Mouse (Mus musculus): Measurements from ENCODE around the gene Atp5s. TPM values are rescaled to one million over a fixed set of nuclear protein-coding genes. Genes with fewer than 3 reads are reported as not detected.

Gene Atp5s
- polyA plus RNA-seq, 1 experiment: 17.4 TPM

GRCm38 (mm10) chr12:69693471-69693870, 31.3 kb upstream of the Atp5s start:
- TF ChIP-seq CTCF (IDR thresholded peaks at IDR 0.05; ENCODE audit: borderline replicate concordance, extremely low read depth, insufficient read depth, insufficient read length) (no peak), POLR2A (IDR thresholded peaks at IDR 0.05; ENCODE audit: borderline replicate concordance, extremely low read depth, insufficient read depth, insufficient read length, poor library complexity, severe bottlenecking) (no peak)
- no peak for DNase-seq (ENCODE audit: low read depth)

GRCm38 (mm10) chr12:69696746-69697145, 28.0 kb upstream of the Atp5s start:
- peak; percentile 67 for DNase-seq (ENCODE audit: low read depth)
- no peak for TF ChIP-seq POLR2A (IDR thresholded peaks at IDR 0.05; ENCODE audit: borderline replicate concordance, extremely low read depth, insufficient read depth, insufficient read length, poor library complexity, severe bottlenecking)
- peak; percentile 20; the same call in 1 of the 2 replicates for TF ChIP-seq CTCF (IDR thresholded peaks at IDR 0.05; ENCODE audit: borderline replicate concordance, extremely low read depth, insufficient read depth, insufficient read length)

GRCm38 (mm10) chr12:69698352-69698751, 26.4 kb upstream of the Atp5s start:
- TF ChIP-seq CTCF (IDR thresholded peaks at IDR 0.05; ENCODE audit: borderline replicate concordance, extremely low read depth, insufficient read depth, insufficient read length) (no peak), POLR2A (IDR thresholded peaks at IDR 0.05; ENCODE audit: borderline replicate concordance, extremely low read depth, insufficient read depth, insufficient read length, poor library complexity, severe bottlenecking) (no peak)
- no peak for DNase-seq (ENCODE audit: low read depth)

GRCm38 (mm10) chr12:69704799-69705458, 19.8 kb upstream of the Atp5s start:
- DNase-seq (ENCODE audit: low read depth): no peak
- no peak for TF ChIP-seq POLR2A (IDR thresholded peaks at IDR 0.05; ENCODE audit: borderline replicate concordance, extremely low read depth, insufficient read depth, insufficient read length, poor library complexity, severe bottlenecking)
- TF ChIP-seq CTCF (IDR thresholded peaks at IDR 0.05; ENCODE audit: borderline replicate concordance, extremely low read depth, insufficient read depth, insufficient read length): no peak

- TF ChIP-seq CTCF (IDR thresholded peaks at IDR 0.05; ENCODE audit: borderline replicate concordance, extremely low read depth, insufficient read depth, insufficient read length): no peak
- DNase-seq (ENCODE audit: low read depth): no peak
These were observed 11.1 kb upstream of the Atp5s start for GRCm38 (mm10) chr12:69713628-69714027.

- TF ChIP-seq POLR2A (IDR thresholded peaks at IDR 0.05; ENCODE audit: borderline replicate concordance, extremely low read depth, insufficient read depth, insufficient read length, poor library complexity, severe bottlenecking) (no peak), CTCF (IDR thresholded peaks at IDR 0.05; ENCODE audit: borderline replicate concordance, extremely low read depth, insufficient read depth, insufficient read length) (no peak)
- no peak for DNase-seq (ENCODE audit: low read depth)
These were observed 1.9 kb upstream of the Atp5s start for GRCm38 (mm10) chr12:69722857-69723256.

GRCm38 (mm10) chr12:69723376-69723775, 1.4 kb upstream of the Atp5s start:
- TF ChIP-seq CTCF (IDR thresholded peaks at IDR 0.05; ENCODE audit: borderline replicate concordance, extremely low read depth, insufficient read depth, insufficient read length) (no peak), POLR2A (IDR thresholded peaks at IDR 0.05; ENCODE audit: borderline replicate concordance, extremely low read depth, insufficient read depth, insufficient read length, poor library complexity, severe bottlenecking) (no peak)
- no peak for DNase-seq (ENCODE audit: low read depth)

- no peak for DNase-seq (ENCODE audit: low read depth)
- TF ChIP-seq CTCF (IDR thresholded peaks at IDR 0.05; ENCODE audit: borderline replicate concordance, extremely low read depth, insufficient read depth, insufficient read length) (no peak), POLR2A (IDR thresholded peaks at IDR 0.05; ENCODE audit: borderline replicate concordance, extremely low read depth, insufficient read depth, insufficient read length, poor library complexity, severe bottlenecking) (no peak)
These were observed 586 bp upstream of the Atp5s start for GRCm38 (mm10) chr12:69724018-69724710.

- no peak for DNase-seq (ENCODE audit: low read depth)
- TF ChIP-seq CTCF (IDR thresholded peaks at IDR 0.05; ENCODE audit: borderline replicate concordance, extremely low read depth, insufficient read depth, insufficient read length): no peak
- no peak for TF ChIP-seq POLR2A (IDR thresholded peaks at IDR 0.05; ENCODE audit: borderline replicate concordance, extremely low read depth, insufficient read depth, insufficient read length, poor library complexity, severe bottlenecking)
These were observed 4.5 kb downstream of the Atp5s start for GRCm38 (mm10) chr12:69729246-69729645.

- DNase-seq (ENCODE audit: low read depth): no peak
- TF ChIP-seq CTCF (IDR thresholded peaks at IDR 0.05; ENCODE audit: borderline replicate concordance, extremely low read depth, insufficient read depth, insufficient read length): no peak
- no peak for TF ChIP-seq POLR2A (IDR thresholded peaks at IDR 0.05; ENCODE audit: borderline replicate concordance, extremely low read depth, insufficient read depth, insufficient read length, poor library complexity, severe bottlenecking)
These were observed 5.6 kb downstream of the Atp5s start for GRCm38 (mm10) chr12:69730306-69730705.

- TF ChIP-seq POLR2A (IDR thresholded peaks at IDR 0.05; ENCODE audit: borderline replicate concordance, extremely low read depth, insufficient read depth, insufficient read length, poor library complexity, severe bottlenecking) (no peak), CTCF (IDR thresholded peaks at IDR 0.05; ENCODE audit: borderline replicate concordance, extremely low read depth, insufficient read depth, insufficient read length) (no peak)
- DNase-seq (ENCODE audit: low read depth): no peak
These were observed 7.5 kb downstream of the Atp5s start for GRCm38 (mm10) chr12:69732221-69732620.

GRCm38 (mm10) chr12:69733518-69733917, 8.8 kb downstream of the Atp5s start:
- DNase-seq (ENCODE audit: low read depth): peak; percentile 81
- TF ChIP-seq POLR2A (IDR thresholded peaks at IDR 0.05; ENCODE audit: borderline replicate concordance, extremely low read depth, insufficient read depth, insufficient read length, poor library complexity, severe bottlenecking) (no peak), CTCF (IDR thresholded peaks at IDR 0.05; ENCODE audit: borderline replicate concordance, extremely low read depth, insufficient read depth, insufficient read length) (peak; percentile 32; the same call in 1 of the 2 replicates)

Measured in brain, embryonic 14.5 days (tissue).